Mouse (Mus musculus) gastrocnemius, postnatal 10 days (tissue): ENCODE data around the gene Unc5b. TPM values are rescaled to one million over a fixed set of nuclear protein-coding genes. Genes with fewer than 3 reads are reported as not detected.
"Not testable (repeated sequence)": the region's sequence is repeated elsewhere in the genome, so short reads cannot be mapped to it uniquely, and the experiment has no call there.

Experiments used
- DNase-seq: peaks from one replicate; pipeline ENCODE4 v3.0.0; 2021; ENCODE audit warnings: mixed read lengths
- total RNA-seq, 2 experiments: library from RNA; stranded (reverse); gene quantifications; 2 replicates each; pipeline ENCODE4 v1.2.3; 2021

The Unc5b gene
- total RNA-seq, 2 experiments from 2014 or later: 12.1 to 20.3 TPM

GRCm38 (mm10) chr10:60753261-60753660 lies 78.1 kb downstream of the Unc5b start:
- DNase-seq: no peak

DNA sequence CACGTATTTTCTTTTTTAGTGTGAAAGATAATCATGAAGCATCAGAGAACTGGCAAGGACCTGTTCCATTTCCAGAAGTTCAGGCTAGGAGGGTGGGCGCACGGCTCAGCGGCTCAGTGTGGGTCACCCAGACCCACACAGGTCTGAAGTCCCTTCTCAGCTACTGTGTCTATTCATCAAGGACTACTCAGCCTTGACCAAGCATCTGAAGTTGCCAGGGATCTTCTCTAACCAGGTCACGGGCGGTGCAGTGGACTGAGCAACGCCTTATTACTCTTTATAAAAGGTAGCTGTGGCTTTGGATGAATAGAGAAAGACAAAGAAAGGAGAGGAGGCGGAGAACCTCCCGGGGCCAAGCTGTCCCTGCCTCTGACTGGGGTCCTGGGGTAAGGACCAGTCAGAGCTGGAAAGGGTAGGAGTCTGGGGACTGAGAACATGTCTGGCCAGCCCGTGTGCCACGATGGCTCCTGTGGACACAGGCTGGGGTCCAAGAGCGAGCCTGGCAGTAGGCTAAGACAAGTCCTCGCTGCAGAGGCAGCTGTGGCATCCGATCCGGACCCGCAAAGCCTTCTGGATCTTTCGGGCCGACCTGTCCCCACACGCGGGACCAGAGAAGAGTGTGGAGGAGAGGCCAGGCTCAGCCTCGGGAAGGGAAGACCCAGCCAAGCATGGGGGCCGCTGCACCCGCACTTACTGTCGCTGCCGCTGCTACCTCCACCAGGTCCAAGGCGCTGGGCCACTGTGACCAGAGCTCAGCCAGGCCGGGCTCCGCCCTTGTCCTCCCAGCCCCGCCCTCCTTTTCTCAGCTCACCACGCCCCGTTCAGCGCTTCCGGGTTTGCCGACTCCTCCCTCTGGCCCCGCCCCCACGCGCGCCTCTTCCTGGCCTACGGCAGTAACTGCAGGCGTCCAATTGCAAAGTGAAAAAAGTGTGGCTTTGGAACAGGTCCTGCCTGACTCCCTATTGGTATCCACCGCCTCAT lies 79.1 kb downstream of the Unc5b start, which contains the start of gene Slc29a3:
Gene Slc29a3 (minus strand): TSS at position 755 of the 981 bp plus-strand sequence.
- DNase-seq: peak; percentile 99

- no peak for DNase-seq
These were observed 83.6 kb downstream of the Unc5b start for GRCm38 (mm10) chr10:60747667-60748212.

GRCm38 (mm10) chr10:60746512-60746911 lies 84.9 kb downstream of the Unc5b start:
- no peak for DNase-seq

- DNase-seq: no peak
These were observed 86.7 kb downstream of the Unc5b start for GRCm38 (mm10) chr10:60744543-60745290.

DNA sequence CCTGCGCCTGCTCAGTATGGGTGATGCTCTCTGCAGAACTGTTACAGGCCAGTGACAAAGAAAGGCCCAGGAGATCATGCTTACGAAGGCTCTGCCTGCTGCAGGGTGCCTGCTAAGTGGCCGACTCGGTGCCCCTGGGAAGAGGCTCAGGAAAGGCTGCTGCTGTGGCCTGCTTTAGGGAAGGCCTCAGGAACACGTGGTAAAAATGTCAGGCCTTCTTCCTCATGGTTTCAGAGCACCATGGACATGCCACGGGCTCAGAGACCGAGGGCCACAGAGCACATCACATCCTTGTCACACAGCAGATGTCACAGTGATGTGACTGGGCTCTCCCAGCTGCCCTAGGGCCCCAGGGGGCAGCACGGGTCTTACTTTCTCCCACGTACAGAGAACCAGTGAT lies 87.7 kb downstream of the Unc5b start:
- DNase-seq: no peak

DNA sequence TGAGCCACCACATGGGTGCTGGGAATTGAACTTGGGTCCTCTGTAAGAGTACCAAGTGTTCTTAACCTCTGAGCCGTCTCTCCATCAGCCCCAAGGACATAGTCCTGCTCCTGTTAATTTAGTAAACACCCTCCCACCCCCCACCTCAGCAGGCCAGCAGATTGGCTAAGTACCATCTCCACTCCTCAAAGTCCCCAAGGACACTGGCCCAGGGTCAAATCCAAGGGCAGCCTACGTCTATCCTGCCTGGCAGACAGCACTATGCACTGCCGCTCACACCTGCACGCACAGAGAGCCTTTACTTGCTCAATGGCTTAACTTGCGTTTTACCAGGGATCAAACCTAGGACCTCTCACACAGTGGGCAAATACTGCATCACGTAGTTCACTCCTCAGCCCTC lies 88.4 kb downstream of the Unc5b start:
- DNase-seq: no peak

GRCm38 (mm10) chr10:60742296-60742695 lies 89.1 kb downstream of the Unc5b start:
- DNase-seq: not testable (repeated sequence)

DNA sequence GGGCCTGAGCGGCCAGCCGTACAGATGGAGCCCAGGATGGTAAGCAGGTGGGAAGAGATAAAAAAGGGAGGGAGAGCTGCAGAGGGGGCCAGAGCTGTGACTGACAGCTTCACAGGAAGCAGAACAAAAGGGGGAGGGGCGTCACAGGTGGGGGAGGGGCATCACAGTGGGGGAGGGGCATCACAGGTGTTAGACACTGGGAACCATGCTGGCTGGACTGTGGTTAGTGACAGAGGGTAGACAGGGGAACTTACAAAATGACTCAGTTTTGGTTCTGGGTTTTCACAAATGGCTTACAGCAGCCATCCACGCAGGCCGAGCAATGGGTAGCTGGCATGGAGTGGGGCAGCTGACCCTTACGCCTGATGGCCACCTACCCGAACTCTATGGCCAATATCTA lies 89.9 kb downstream of the Unc5b start:
- DNase-seq: no peak

DNA sequence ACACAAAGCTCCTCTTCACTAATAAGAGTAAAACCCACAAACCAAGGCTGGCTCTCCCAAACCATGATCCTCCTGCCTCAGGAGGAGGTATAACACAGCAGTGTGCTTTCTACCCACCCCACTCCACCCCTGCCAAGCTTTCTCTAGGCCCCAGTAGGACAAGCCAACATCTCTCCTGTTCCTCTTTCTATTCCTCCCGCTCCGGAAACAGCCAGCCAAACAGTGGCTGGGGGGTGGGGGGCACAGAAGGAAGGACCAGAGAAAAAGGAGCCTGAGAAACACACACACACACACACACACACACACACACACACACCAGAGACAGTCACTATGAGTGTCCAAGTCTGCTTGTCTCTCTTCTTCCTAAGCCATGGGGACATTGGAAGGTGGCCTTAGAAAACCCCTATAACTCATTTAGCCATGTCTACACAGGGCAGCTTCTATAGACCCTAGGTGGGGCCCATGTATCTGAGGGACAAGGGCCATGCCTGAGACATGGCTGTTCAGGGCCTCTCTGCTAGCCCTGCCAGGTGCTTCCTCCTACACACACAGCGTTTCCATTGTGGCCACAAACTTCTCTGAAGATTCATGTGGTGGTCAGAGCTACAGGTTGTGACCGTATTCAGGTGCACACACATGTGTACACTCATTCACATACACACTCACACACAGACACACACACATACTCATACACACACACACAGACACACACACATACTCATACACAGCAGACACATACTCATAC lies 91.6 kb downstream of the Unc5b start:
- DNase-seq: no peak

GRCm38 (mm10) chr10:60737886-60738640 lies 93.3 kb downstream of the Unc5b start:
- no peak for DNase-seq

DNA sequence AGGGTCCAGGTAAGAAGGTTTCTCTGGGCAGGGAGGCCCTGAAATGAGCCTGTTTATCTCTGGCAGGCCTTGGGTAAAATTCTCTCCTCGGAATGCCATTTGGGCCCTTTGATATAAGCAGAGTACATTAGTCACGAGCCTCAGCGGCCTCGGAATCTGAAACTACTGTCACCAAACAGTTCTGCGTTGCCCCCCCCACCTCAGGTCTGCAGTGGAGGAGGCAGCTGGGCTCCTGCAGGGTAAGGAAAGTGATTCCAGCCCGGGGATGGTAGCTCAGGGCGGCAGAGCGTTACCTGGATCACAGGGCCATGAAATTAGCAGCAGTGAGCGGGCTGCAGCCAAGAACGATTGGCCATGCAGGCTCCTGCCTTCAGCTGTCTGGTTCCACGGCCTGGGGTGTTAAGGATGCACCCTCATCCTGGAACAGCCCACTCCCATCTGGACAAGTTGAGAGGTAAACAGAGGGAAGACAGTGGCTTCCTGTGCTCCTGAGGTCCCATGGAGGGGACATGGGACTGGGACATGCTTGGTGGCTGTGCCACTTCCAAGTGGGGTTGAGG lies 94.1 kb downstream of the Unc5b start:
- DNase-seq: no peak

DNA sequence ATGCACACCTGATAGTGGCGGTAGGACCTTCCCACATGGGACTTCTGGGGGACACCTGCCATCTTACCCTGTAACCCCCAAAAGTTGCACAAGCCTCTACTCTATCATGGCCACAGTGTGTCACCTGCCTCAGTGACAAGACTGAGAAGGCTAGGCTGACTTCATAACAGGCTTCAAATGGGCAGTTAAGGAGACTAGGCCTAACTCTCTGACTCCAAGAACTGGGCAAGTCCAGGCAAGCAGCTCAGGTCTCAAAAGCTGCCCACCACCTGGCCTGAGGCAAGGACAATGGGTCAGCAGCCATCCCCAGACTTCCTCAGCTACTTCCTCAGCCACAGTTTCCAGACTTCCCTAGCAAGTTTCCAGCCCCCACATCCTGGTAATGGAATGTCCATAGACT lies 95.6 kb downstream of the Unc5b start:
- no peak for DNase-seq

- DNase-seq: no peak
These were observed 97.9 kb downstream of the Unc5b start for GRCm38 (mm10) chr10:60733471-60733870.

DNA sequence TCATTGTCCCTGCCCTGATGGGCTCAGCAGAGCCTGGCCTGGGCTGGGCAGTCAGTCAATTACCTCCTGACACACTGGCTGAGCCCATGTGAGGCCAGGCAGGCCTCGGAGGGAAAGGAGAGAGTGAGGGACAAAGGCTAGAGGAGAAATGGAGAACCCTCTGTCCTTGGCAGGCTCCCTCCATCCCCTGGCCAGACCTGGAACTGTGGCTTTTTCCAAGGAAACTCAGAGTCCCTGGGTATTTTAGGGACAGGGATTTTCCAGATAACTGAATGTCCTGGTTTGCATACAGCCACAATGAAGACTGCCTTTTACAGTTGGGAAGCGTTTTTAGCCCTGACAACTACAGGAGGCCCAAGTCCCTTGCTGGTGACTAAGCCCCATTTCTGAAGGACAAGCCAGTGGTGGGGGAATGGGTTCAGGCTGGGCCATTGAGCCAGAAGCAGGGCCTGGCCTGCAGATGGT lies 99.0 kb downstream of the Unc5b start:
- DNase-seq: no peak

- DNase-seq: no peak
These were observed 99.6 kb downstream of the Unc5b start for GRCm38 (mm10) chr10:60731742-60732141.

DNA sequence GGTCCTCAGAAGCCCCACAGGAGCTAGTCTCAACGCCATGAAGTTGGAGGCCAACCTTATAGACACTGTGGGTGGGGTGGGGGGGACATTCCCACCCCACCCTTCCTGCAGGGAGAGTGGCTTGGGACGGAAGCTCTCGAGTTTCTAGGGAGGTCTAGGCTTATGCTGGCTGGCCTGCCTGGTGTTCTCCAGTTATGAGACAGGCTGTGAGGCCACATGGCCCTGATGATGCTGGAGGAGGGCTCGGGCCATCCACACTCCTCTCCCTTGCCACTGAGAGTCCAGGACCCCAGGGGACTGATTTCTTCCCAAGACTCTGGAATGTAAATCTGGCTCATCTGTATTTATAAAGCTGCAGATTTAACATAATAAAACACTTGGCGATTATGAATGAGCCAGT lies 104.1 kb downstream of the Unc5b start:
- no peak for DNase-seq

DNA sequence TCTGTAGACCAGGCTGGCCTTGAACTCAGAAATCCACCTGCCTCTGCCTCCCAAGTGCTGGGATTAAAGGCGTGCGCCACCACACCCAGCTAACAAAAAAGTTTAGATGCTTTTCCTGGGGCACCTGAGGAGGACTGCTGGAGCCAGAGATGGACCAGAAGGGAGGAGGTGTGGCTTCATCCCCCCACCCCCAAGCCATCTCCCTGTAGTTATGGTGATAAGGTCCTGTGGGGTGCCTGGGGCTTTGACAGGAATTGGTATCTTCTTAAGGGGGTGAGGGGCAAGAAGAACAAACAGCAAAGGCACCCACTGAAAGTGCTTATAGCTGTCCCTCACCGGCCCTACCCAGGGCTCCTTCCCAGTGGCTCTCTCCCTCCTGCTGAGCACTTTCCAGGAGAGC lies 104.5 kb downstream of the Unc5b start:
- no peak for DNase-seq

- no peak for DNase-seq
These were observed 106.9 kb downstream of the Unc5b start for GRCm38 (mm10) chr10:60724496-60724895.

DNA sequence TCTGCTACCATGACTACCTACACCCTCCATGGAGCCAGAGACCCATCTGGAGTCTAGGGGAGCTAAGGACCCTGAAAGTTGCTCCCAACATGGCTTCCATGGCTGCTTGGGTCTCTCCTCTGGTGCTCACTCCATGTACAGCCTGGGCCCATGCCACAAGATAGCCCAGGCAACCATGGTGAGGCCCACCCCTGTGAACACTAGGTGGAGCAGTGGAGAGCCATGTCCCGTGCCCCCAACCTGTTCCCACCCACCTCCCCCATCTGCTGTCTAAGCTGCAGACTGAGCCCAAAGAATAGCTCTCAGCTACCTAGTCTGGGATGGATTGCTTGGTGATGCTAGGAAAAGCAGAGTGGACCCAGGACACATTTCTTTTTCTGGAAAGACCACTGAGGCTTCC lies 108.0 kb downstream of the Unc5b start:
- no peak for DNase-seq

GRCm38 (mm10) chr10:60721640-60722039 lies 109.7 kb downstream of the Unc5b start:
- DNase-seq: no peak
